Mouse (Mus musculus) neural tube, embryonic 11.5 days (tissue): Measurements from ENCODE around the gene Smim11. TPM values are rescaled to one million over a fixed set of nuclear protein-coding genes. Genes with fewer than 3 reads are reported as not detected.

Experiments used
- ATAC-seq: fragments of 200-750 bp; cut with Nextera tagmentation; 2 replicates; pipeline ENCODE4 v1.8.0; 2017; ENCODE audit warnings: moderate number of reproducible peaks, mild to moderate bottlenecking, moderate TSS enrichment, moderate library complexity; ENCODE audit not compliant: insufficient read depth, low FRiP score, low TSS enrichment
- DNase-seq: peaks from one replicate; pipeline ENCODE4 v3.0.0-alpha.2; 2015; ENCODE audit warnings: low spot score
- H3K27ac ChIP-seq: fragments of 300-500 bp; sonication (generic); 2 replicates; pipeline ENCODE4 v1.5.1; 2014; ENCODE audit warnings: low read depth, mild to moderate bottlenecking, low read length
- H3K27me3 ChIP-seq: fragments of 300-500 bp; sonication (generic); 2 replicates; pipeline ENCODE4 v1.6.1; 2014; ENCODE audit warnings: mild to moderate bottlenecking, low read length, mixed read lengths; ENCODE audit not compliant: control insufficient read depth, insufficient read depth
- H3K36me3 ChIP-seq: fragments of 300-500 bp; sonication (generic); 2 replicates; pipeline ENCODE4 v1.6.1; 2014; ENCODE audit warnings: mild to moderate bottlenecking, low read length, moderate library complexity, mixed read lengths; ENCODE audit not compliant: control insufficient read depth, insufficient read depth
- H3K4me1 ChIP-seq: fragments of 300-500 bp; sonication (generic); 2 replicates; pipeline ENCODE4 v1.6.1; 2014; ENCODE audit warnings: low read length, mixed read lengths; ENCODE audit not compliant: control insufficient read depth, insufficient read depth
- H3K4me2 ChIP-seq: fragments of 300-500 bp; sonication (generic); 2 replicates; pipeline ENCODE4 v1.6.1; 2014; ENCODE audit warnings: low read depth, mild to moderate bottlenecking, moderate library complexity
- H3K4me3 ChIP-seq: fragments of 300-500 bp; sonication (generic); 2 replicates; pipeline ENCODE4 v1.5.1; 2014; ENCODE audit warnings: low read depth, low read length
- H3K9ac ChIP-seq: fragments of 300-500 bp; sonication (generic); 2 replicates; pipeline ENCODE4 v1.6.1; 2014; ENCODE audit warnings: mild to moderate bottlenecking, low read length
- H3K9me3 ChIP-seq: fragments of 300-500 bp; sonication (generic); 2 replicates; pipeline ENCODE4 v1.6.1; 2016; ENCODE audit warnings: low read length; ENCODE audit not compliant: control insufficient read depth
- WGBS: fragments of 180-500 bp; shearing (Covaris S2); extraction: QIAGEN DNeasy Blood & Tissue Kit; methylation state at CpG from one replicate; pipeline ENCODE4 v1.1.7; 2014; 5-methylcytosine and 5-hydroxymethylcytosine counted together
- polyA plus RNA-seq: library from polyadenylated mRNA; unstranded; fragments of >200 nt; fragmentation: Nextera tagmentation; extraction: Ambion mirVana; gene quantifications from 2 replicates; pipeline ENCODE4 v1.2.1, GENCODE M21; 2014

Smim11 gene
- polyA plus RNA-seq, 1 experiment from 2014 or later: 110 TPM

- Histone ChIP-seq H3K36me3 (no peaks in the 10 kb centered on the region), H3K9me3 (no peaks in the 10 kb centered on the region), H3K9ac (no peak overlapping the region), H3K4me1 (no peaks in the 10 kb centered on the region; the same call in 1 of the 2 replicates), H3K27ac (no peak overlapping the region), H3K4me3 (no peak overlapping the region), H3K4me2 (no peak overlapping the region), H3K27me3 (no peaks in the 10 kb centered on the region)
- 83% methylated on average over 10 of the region's 10 CpGs for WGBS
- ATAC-seq: no peak
- DNase-seq: no peak
These were observed 26.8 kb downstream of the Smim11 start for GRCm38 (mm10) chr16:92327911-92328310.

- H3K27me3 ChIP-seq: no peaks in the 10 kb centered on the region
- DNase-seq (no peak), ATAC-seq (no peak)
- H3K4me1 ChIP-seq: no peaks in the 10 kb centered on the region
- H3K4me2 ChIP-seq: no peak overlapping the region
- no peaks in the 10 kb centered on the region for H3K9me3 ChIP-seq
- no peak overlapping the region for H3K27ac ChIP-seq
- WGBS: 81% methylated on average over 5 of the region's 5 CpGs
- no peaks in the 10 kb centered on the region for H3K36me3 ChIP-seq
- H3K9ac ChIP-seq: no peak overlapping the region
- no peak overlapping the region for H3K4me3 ChIP-seq
These were observed 29.9 kb downstream of the Smim11 start for GRCm38 (mm10) chr16:92330966-92331365.

DNA sequence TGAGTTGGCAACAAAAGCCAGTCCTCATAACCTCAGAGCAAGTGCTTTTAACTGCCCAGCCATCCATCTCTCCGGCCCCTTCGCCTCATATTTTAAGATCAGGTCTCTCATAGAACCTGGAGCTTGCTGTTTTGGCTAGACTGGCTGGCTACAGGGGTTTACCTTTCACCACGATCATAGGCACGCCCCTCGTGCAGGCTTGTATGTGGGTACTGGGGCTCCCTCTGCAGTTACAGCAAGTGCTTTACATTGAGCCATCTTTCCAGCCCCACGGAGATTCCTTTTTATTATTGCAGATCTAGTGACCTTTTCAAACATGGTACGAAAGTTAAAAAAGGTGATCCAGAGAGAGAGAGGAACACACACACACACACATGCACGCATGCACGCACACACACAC lies 33.5 kb downstream of the Smim11 start:
- H3K4me1 ChIP-seq: no peaks in the 10 kb centered on the region
- peak; percentile 37 for DNase-seq
- no peaks in the 10 kb centered on the region for H3K36me3 ChIP-seq
- no peak overlapping the region for H3K4me3 ChIP-seq
- no peak overlapping the region for H3K9ac ChIP-seq
- H3K9me3 ChIP-seq: no peaks in the 10 kb centered on the region
- WGBS: 66% methylated on average over 9 of the region's 9 CpGs
- H3K27me3 ChIP-seq: no peaks in the 10 kb centered on the region
- no peak overlapping the region for H3K27ac ChIP-seq
- H3K4me2 ChIP-seq: no peak overlapping the region
- no peak for ATAC-seq

GRCm38 (mm10) chr16:92336280-92336679 lies 35.2 kb downstream of the Smim11 start:
- no peak overlapping the region for H3K9ac ChIP-seq
- no peak overlapping the region for H3K27ac ChIP-seq
- no peak overlapping the region for H3K4me2 ChIP-seq
- ATAC-seq (no peak; the same call in 1 of the 2 replicates), DNase-seq (peak; percentile 85)
- no peaks in the 10 kb centered on the region for H3K4me1 ChIP-seq
- H3K36me3 ChIP-seq: no peaks in the 10 kb centered on the region
- H3K4me3 ChIP-seq: no peak overlapping the region
- H3K9me3 ChIP-seq: no peaks in the 10 kb centered on the region
- H3K27me3 ChIP-seq: no peaks in the 10 kb centered on the region
- WGBS: 10% methylated on average over 9 of the region's 9 CpGs

- H3K9me3 ChIP-seq: no peaks in the 10 kb centered on the region
- H3K27me3 ChIP-seq: no peaks in the 10 kb centered on the region
- ATAC-seq (peak; percentile 73), DNase-seq (peak; percentile 80)
- 0 out of 2 replicates have a peak overlapping the region, but pooled peaks have one; percentile 18 for H3K4me3 ChIP-seq
- H3K36me3 ChIP-seq: no peaks in the 10 kb centered on the region
- no peak overlapping the region for H3K9ac ChIP-seq
- H3K4me2 ChIP-seq: peak overlapping the region; percentile 24; the same call in 1 of the 2 replicates
- WGBS: 31% methylated on average over 27 of the region's 27 CpGs
- no peaks in the 10 kb centered on the region for H3K4me1 ChIP-seq
- H3K27ac ChIP-seq: no peak overlapping the region
These were observed 39.8 kb downstream of the Smim11 start for GRCm38 (mm10) chr16:92340612-92341511.

GRCm38 (mm10) chr16:92345177-92345576 lies 44.1 kb downstream of the Smim11 start:
- 67% methylated on average over 11 of the region's 11 CpGs for WGBS
- ATAC-seq: no peak

GRCm38 (mm10) chr16:92346297-92346916 lies 45.3 kb downstream of the Smim11 start:
- no peak overlapping the region for H3K4me3 ChIP-seq
- no peaks in the 10 kb centered on the region for H3K36me3 ChIP-seq
- H3K27ac ChIP-seq: 0 out of 2 replicates have a peak overlapping the region, but pooled peaks have one; percentile 39
- no peak overlapping the region; the same call in 1 of the 2 replicates for H3K9ac ChIP-seq
- WGBS: 55% methylated on average over 13 of the region's 13 CpGs
- no peaks in the 10 kb centered on the region for H3K27me3 ChIP-seq
- no peak overlapping the region for H3K4me2 ChIP-seq
- 0 out of 2 replicates have a peak, but pooled peaks cover 2% of the 10 kb centered on the region for H3K4me1 ChIP-seq
- DNase-seq (peak; percentile 76), ATAC-seq (no peak)
- no peaks in the 10 kb centered on the region for H3K9me3 ChIP-seq

More at GRCm38 (mm10) chr16:92345177-92345576, 44.1 kb downstream of the Smim11 start:
- no peaks in the 10 kb centered on the region for H3K9me3 ChIP-seq
- H3K36me3 ChIP-seq: no peaks in the 10 kb centered on the region
- 0 out of 2 replicates have a peak, but pooled peaks cover 2% of the 10 kb centered on the region for H3K4me1 ChIP-seq
- H3K9ac ChIP-seq: no peak overlapping the region
- DNase-seq: no peak
- H3K27me3 ChIP-seq: no peaks in the 10 kb centered on the region
- H3K4me2 ChIP-seq: no peak overlapping the region
- no peak overlapping the region for H3K4me3 ChIP-seq
- H3K27ac ChIP-seq: no peak overlapping the region

DNA sequence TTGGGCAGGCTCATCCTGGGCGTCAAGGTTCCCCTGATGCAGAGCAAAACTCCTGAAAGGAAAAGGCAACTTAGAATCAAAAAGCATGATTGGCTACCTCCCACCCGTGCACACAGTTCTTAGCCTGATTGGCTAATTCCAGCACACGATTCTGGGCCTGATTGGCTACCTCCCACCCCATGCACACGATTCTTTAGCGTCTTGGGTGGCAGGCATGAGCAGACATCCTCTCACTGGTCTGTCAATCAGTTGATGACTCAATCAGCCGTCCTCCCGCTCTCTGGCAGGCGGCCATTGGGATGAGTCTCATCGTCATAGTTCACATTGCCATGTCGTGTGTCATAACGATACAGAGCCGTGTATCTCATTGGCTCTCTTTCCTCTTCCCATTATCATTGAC lies 47.9 kb downstream of the Smim11 start:
- Histone ChIP-seq H3K27ac (no peak overlapping the region), H3K4me2 (no peak overlapping the region), H3K27me3 (no peaks in the 10 kb centered on the region), H3K4me1 (0 out of 2 replicates have a peak, but pooled peaks cover 2% of the 10 kb centered on the region), H3K9me3 (no peaks in the 10 kb centered on the region), H3K4me3 (no peak overlapping the region), H3K9ac (no peak overlapping the region), H3K36me3 (no peaks in the 10 kb centered on the region)
- no peak for ATAC-seq
- 75% methylated on average over 12 of the region's 12 CpGs for WGBS
- no peak for DNase-seq
